ENCODE assay signal across 22 mouse cellular contexts in the genomic region with DNA sequence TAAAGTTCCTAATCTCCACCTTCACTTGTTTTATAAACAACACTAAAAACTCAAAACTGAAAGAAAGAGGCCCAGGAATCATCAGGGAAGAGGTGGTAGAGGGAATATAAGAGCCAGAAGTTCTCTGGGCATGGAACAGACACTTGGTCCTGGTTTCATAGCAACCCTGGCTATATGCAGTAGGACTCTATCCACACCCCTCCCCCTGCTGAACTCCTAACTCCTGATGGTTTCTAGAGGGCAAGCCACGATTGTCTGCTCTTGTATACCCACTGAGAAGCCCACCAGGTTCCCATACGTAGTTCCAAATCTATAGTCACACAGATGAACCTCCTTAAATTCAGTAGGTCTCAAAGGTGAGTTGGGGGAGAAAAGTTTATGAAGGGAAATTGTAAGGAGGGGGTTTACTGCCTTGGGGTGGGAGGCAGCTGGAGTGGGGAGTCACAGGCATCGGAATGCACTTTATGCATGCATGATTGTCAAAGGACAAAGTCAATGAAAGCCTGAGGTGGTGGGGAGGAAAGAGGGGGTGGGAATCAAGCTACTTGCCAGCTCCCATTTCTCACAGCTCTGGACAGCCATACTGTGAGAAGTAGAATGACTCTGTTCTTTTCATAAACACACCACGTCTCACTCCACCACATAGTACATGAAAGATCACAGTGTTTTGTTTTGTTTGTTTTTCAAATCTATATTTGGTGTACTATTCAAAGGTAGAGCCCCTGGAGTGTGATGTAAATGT. TPM values are rescaled to one million over a fixed set of nuclear protein-coding genes. Genes with fewer than 3 reads are reported as not detected.
A peak's percentile ranks its signal among the peaks of the same experiment; 100 is the strongest.
DNase-seq lines count a peak whose midpoint lies in the region; ATAC-seq lines count a peak whose summit lies in the region.
"Had no signal": no experiment of that assay in that cellular context is flagged by ENCODE, and none has a peak within 500 bp of the region (broad histone marks: within the 10 kb centered on the region; RNA-seq: fewer than 3 reads in every experiment).

No protein-coding gene starts in this region.

- no peaks in the 10 kb centered on the region for H3K36me3 ChIP-seq in hindbrain, embryonic 16.5 days (ENCODE audit: control insufficient read depth, insufficient read depth, low read length)
- H3K36me3 ChIP-seq: kidney, embryonic 15.5 days; limb, embryonic 15.5 days had no signal

- DNase-seq in heart, adult 11 months, result peak; percentile 16
- DNase-seq in heart, adult 9 months (ENCODE audit: low spot score in 2 of 2), result no peak
- DNase-seq in R1 (ENCODE audit: low read depth, low spot score), result peak; percentile 26
- peak; percentile 12 for DNase-seq in retina, embryonic 14.5 days (ENCODE audit: low spot score)
- no peak for DNase-seq in frontal cortex, postnatal 25 days (ENCODE audit: low spot score in 2 of 2)
- no peak for DNase-seq in right cerebral cortex, adult 18-20 months
- DNase-seq: cerebellum, adult 11 months; cerebellum, postnatal 10 days; kidney, postnatal 36 days; left cerebral cortex, postnatal 4 days; lung, embryonic 14.5 days; thymus, adult 2 months had no signal

- peaks cover 10% of the 10 kb centered on the region for H3K4me1 ChIP-seq in hindbrain, embryonic 16.5 days (ENCODE audit: control insufficient read depth, insufficient read depth, low read depth, low read length)
- H3K4me1 ChIP-seq: kidney, embryonic 15.5 days; limb, embryonic 15.5 days; megakaryocyte, embryonic 14.5 days had no signal

- H3K9ac ChIP-seq in hindbrain, embryonic 16.5 days (ENCODE audit: low read depth, low read length), result no peak overlapping the region
- H3K9ac ChIP-seq: forebrain, embryonic 13.5 days; kidney, embryonic 15.5 days; limb, embryonic 15.5 days; liver, embryonic 14.5 days; lung, embryonic 14.5 days had no signal

- H3K27me3 ChIP-seq in hindbrain, embryonic 16.5 days (replicated peaks; ENCODE audit: control insufficient read depth, insufficient read depth, low read length), result no peaks in the 10 kb centered on the region
- H3K27me3 ChIP-seq: forebrain, embryonic 13.5 days; kidney, embryonic 15.5 days; limb, embryonic 15.5 days; megakaryocyte, embryonic 14.5 days had no signal

- peak; percentile 64 for ATAC-seq in hindbrain, embryonic 16.5 days
- ATAC-seq: CD4-positive, CD25-positive, alpha-beta regulatory T cell, adult 4 months; forebrain, embryonic 13.5 days; intestine, postnatal 0 days had no signal

- no peak overlapping the region for H3K4me3 ChIP-seq in hindbrain, embryonic 16.5 days (ENCODE audit: low read length)
- H3K4me3 ChIP-seq: forebrain, embryonic 13.5 days; kidney, embryonic 15.5 days; limb, embryonic 15.5 days; megakaryocyte, embryonic 14.5 days had no signal

- H3K9me3 ChIP-seq in hindbrain, embryonic 16.5 days (ENCODE audit: control insufficient read depth, low read length), result no peaks in the 10 kb centered on the region
- H3K9me3 ChIP-seq: forebrain, embryonic 13.5 days; kidney, embryonic 15.5 days; limb, embryonic 15.5 days had no signal

- WGBS in hindbrain, embryonic 16.5 days, result 24% methylated on average over 4 of the region's 4 CpGs

- no peak overlapping the region; the same call in 1 of the 2 replicates for H3K27ac ChIP-seq in hindbrain, embryonic 16.5 days (ENCODE audit: low read depth, low read length)
- H3K27ac ChIP-seq: forebrain, embryonic 13.5 days; kidney, embryonic 15.5 days; limb, embryonic 15.5 days; liver, embryonic 14.5 days; stomach, postnatal 0 days had no signal

- H3K4me2 ChIP-seq in hindbrain, embryonic 16.5 days (ENCODE audit: low read length), result no peak overlapping the region
- H3K4me2 ChIP-seq: forebrain, embryonic 13.5 days; heart, embryonic 11.5 days; kidney, embryonic 15.5 days; limb, embryonic 15.5 days; lung, embryonic 14.5 days had no signal

RNA-seq across cellular contexts. Expression of a gene that starts 31.5 kb away (rescaled TPM):
- polyA plus RNA-seq in hindbrain, embryonic 16.5 days (2015; fragmentation: Nextera tagmentation; extraction: Ambion mirVana), result 322 and 328 TPM in 2 replicates
- polyA plus RNA-seq: CD4-positive, CD25-positive, alpha-beta regulatory T cell, adult 4 months had no signal

Comparison
In these comparisons a context has a peak if more than half of its experiments do, and no peak if none do; other contexts are left out.
1. DNase-seq: peak in heart, adult 11 months (single experiment), R1 (single experiment) and retina, embryonic 14.5 days (single experiment); none in heart, adult 9 months (0 of 2), frontal cortex, postnatal 25 days (0 of 2) and right cerebral cortex, adult 18-20 months (single experiment).